Mouse (Mus musculus) thymus, adult 2 months (tissue): Measurements from ENCODE around the gene Tmem223. TPM values are rescaled to one million over a fixed set of nuclear protein-coding genes. Genes with fewer than 3 reads are reported as not detected.

Experiments used
- DNase-seq: peaks from one replicate; pipeline ENCODE4 v3.0.0; 2021
- H3K27ac ChIP-seq: fragments of 200-500 bp; 2 replicates; pipeline ENCODE4 v1.5.1; 2012; ENCODE audit warnings: low read length, control low read depth; ENCODE audit not compliant: control insufficient read depth, insufficient read depth
- H3K27me3 ChIP-seq: fragments of 200-500 bp; 2 replicates; pipeline ENCODE4 v1.6.1; 2012; ENCODE audit warnings: mild to moderate bottlenecking, low read length, moderate library complexity, mixed read lengths; ENCODE audit not compliant: control insufficient read depth, insufficient read depth
- H3K36me3 ChIP-seq: fragments of 200-500 bp; 2 replicates; pipeline ENCODE4 v1.6.1; 2012; ENCODE audit warnings: mild to moderate bottlenecking, low read length, moderate library complexity; ENCODE audit not compliant: control insufficient read depth, insufficient read depth
- H3K4me1 ChIP-seq: fragments of 200-500 bp; replicated peaks from 2 replicates; pipeline ENCODE4 v1.6.1; 2012; ENCODE audit warnings: low read length; ENCODE audit not compliant: control insufficient read depth, insufficient read depth
- H3K4me3 ChIP-seq: fragments of 200-500 bp; 2 replicates; pipeline ENCODE4 v1.5.1; 2012; ENCODE audit warnings: mild to moderate bottlenecking, low read length, control low read depth, moderate library complexity; ENCODE audit not compliant: control insufficient read depth, insufficient read depth
- CTCF ChIP-seq: fragments of 200-500 bp; IDR thresholded peaks from 2 replicates; pipeline ENCODE4 v1.5.1; 2012; ENCODE audit warnings: mild to moderate bottlenecking, control low read depth, low read length, moderate library complexity, borderline replicate concordance; ENCODE audit not compliant: control insufficient read depth, poor library complexity, insufficient read depth; ENCODE audit errors: extremely low read depth
- POLR2A ChIP-seq: fragments of 200-500 bp; IDR thresholded peaks from 2 replicates; pipeline ENCODE4 v1.6.1; 2012; ENCODE audit warnings: mild to moderate bottlenecking, low read length, control low read depth, moderate library complexity; ENCODE audit not compliant: control insufficient read depth, poor library complexity, insufficient read depth; ENCODE audit errors: extremely low read depth
- WGBS: fragments of 180-500 bp; shearing (Covaris S2); methylation state at CpG from one replicate; pipeline ENCODE4 v1.1.7; 2018; 5-methylcytosine and 5-hydroxymethylcytosine counted together
- polyA plus RNA-seq: library from polyadenylated mRNA; depleted of rRNA; stranded (reverse); fragments of >200 nt; gene quantifications from 2 replicates; pipeline ENCODE4 v1.2.3, GENCODE M21; 2012; rRNA removed

Gene Tmem223
- polyA plus RNA-seq, 1 experiment: 363 TPM

DNA sequence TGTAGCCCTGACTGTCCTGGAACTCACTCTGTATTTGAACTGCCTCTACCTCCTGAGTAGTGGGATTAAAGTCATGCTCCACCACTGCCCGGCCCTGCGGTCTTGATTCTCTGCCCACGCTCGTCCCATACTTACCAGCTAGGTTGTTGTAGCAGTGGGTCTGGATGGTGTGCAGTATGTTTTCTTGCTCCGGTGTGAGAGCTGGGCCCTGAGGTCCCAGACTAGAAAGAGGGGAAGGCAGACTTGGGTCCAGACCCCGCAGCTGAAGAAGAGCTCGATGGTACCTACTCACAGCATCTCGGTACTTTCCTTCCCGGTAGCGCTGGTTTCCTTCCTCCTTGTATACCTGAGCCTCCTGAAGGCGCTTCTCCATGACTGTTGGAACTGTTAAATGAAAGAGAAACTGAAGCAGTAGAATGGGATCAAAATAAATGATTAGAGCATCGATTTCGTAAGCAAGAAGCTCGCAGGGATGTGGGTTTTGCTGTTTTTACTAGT is 47.6 kb downstream of the Tmem223 start:
- Histone ChIP-seq H3K4me3 (peak overlapping the region; percentile 56), H3K4me1 (peaks cover 9% of the 10 kb centered on the region), H3K27me3 (no peaks in the 10 kb centered on the region), H3K27ac (peak overlapping the region; percentile 48), H3K36me3 (peaks cover 16% of the 10 kb centered on the region)
- TF ChIP-seq POLR2A: no peak
- 0 out of 2 replicates have a peak, but pooled peaks have one; percentile 17 for TF ChIP-seq CTCF
- no peak for DNase-seq
- WGBS: 6% methylated on average over 14 of the region's 14 CpGs

DNA sequence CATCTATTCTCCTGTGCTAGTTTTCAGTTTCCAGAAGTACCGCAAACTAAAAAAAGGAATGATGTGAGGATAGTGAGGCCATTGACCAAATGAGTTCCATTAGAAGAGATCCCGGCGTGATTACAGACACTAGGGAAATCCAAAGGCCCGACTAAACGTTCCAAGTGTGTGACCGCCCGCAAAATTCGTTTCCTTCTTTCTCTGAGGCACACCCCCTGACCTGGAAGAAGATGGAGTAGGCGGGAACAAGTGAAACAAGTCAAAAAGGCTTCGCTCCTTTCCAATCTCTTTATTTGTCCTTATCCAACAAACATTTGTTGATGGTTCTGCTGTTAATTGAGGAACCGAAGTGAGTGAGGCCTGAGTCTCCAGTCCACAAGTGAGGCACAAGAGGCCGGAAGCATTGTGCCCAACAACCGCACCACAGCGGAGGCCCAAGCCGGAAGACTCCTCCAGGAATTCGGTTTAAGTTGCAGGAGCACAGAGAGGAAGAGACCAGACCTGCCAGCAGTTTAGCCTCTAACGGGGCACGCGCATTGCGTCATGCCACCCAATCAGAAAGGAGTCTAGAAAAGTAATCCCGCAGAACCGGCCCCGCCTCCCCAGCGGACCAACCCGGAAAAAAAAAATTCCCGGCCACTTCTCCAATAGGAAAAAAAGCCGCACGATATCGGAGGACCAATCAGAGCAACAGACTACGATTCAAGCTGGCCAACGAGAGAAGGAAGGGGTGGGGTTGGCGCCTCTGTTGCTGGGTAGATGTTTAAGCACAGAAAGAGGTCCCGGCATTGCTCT is 48.2 kb downstream of the Tmem223 start, which contains the start of gene Ttc9c:
Gene Ttc9c (minus strand): TSS at position 533 of the 795 bp plus-strand sequence.
- H3K36me3 ChIP-seq: peaks cover 19% of the 10 kb centered on the region
- WGBS: under 1% methylated on average over 33 of the region's 33 CpGs

DNA sequence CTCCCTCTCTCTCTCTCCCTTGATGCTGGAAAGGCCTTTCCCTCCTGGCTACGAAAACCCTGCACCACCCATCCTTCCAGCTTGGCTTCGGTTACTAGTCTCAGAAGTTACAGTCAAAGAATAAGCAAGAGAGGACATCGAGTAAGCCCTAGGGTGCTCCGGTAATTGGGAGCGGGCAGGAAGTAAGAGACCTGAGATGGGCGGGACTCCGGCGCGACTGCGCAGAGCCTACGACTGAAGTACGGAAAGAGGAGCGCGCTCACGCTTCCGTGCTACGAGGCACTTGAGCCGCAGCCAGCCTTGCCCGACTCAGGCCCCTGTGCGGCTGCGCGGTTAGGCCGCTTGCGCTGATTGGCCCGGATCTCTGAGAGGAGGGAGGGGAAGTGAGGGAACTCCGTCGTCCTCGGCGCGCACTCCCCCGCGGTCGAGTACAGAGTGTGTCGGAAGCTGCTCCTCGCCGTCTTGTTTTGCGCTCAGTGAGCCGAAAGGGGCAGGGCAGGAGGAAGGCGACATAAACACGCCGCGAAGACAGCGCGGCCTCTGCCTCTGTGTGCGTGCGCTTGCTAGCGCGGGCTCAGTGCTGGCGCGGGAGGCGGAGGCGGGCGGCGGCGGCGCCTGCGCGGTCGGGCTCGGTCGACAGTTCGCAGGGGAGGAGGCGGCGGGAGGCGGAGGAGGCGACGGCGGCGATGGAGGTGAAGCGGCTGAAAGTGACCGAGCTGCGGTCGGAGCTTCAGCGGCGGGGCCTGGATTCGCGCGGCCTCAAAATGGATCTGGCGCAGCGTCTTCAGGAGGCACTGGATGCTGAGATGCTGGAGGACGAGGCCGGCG is 49.0 kb downstream of the Tmem223 start, which contains the start of gene Hnrnpul2:
Gene Hnrnpul2 (plus strand): TSS at position 415 of the 828 bp plus-strand sequence.
- Histone ChIP-seq H3K4me1 (peaks cover 9% of the 10 kb centered on the region), H3K27ac (peak within 1 kb of the TSS; percentile 91), H3K27me3 (no peaks in the 10 kb centered on the region), H3K4me3 (peak within 1 kb of the TSS; percentile 62), H3K36me3 (peaks cover 19% of the 10 kb centered on the region)
- under 1% methylated on average over 83 of the region's 83 CpGs for WGBS
- peak; percentile 98 for DNase-seq
- TF ChIP-seq POLR2A (peak; percentile 94), CTCF (0 out of 2 replicates have a peak, but pooled peaks have one; percentile 46)

More for the DNA sequence above, 48.2 kb downstream of the Tmem223 start, which contains the start of gene Ttc9c:
- H3K4me1 ChIP-seq: peaks cover 9% of the 10 kb centered on the region
- H3K27ac ChIP-seq: peak within 1 kb of the TSS; percentile 91
- no peaks in the 10 kb centered on the region for H3K27me3 ChIP-seq
- peak; percentile 92 for DNase-seq
- TF ChIP-seq CTCF (no peak), POLR2A (peak; percentile 73)
- peak within 1 kb of the TSS; percentile 62 for H3K4me3 ChIP-seq

DNA sequence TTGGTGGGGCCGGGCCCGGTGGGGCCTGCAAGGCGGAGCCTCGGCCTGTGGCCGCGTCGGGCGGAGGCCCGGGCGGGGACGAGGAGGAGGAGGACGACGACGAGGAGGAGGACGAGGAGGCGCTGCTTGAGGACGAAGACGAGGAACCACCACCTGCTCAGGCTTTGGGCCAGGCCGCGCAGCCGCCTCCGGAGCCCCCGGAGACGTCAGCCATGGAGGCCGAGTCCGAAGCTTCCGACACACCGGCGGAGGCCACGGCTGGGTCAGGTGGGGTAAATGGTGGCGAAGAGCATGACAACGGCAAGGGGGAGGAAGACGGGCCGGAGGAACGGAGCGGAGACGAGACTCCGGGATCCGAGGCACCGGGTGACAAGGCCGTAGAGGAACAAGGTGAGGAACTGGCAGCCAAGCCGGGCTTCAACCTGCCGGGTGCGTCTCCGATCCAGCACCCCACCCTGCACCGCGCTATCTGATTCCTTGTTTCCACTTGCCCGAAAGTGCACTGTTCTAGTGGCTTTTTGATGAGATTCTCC is 49.7 kb downstream of the Tmem223 start:
- under 1% methylated on average over 48 of the region's 48 CpGs for WGBS
- H3K36me3 ChIP-seq: peaks cover 26% of the 10 kb centered on the region
- TF ChIP-seq CTCF: no peak
- no peak for TF ChIP-seq POLR2A

DNA sequence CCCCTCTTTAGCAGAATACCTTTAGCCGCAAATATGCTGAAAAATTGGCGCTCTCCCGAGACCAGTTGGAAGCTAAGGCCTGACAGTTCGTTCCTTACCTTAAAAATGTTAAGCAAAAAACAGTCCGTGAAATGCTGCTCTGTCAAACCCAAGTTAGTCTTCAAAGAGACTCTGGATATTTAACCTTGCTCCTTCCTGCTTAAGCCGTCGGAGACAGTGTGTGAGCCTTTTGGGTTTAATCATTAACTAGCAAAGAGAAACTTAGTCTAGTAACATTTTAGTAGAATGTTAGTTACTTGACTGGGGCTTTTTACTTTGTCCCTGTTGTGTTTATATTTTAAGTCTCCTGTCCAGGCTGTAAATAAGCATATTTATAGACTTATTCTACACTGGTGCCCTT is 50.4 kb downstream of the Tmem223 start:
- no peak for TF ChIP-seq CTCF
- under 1% methylated on average over 7 of the region's 7 CpGs for WGBS
- peak overlapping the region; percentile 62 for H3K4me3 ChIP-seq

More for the DNA sequence above, 49.7 kb downstream of the Tmem223 start:
- no peak for DNase-seq
- Histone ChIP-seq H3K4me3 (peak overlapping the region; percentile 62), H3K27ac (peak overlapping the region; percentile 78), H3K27me3 (no peaks in the 10 kb centered on the region), H3K4me1 (peaks cover 9% of the 10 kb centered on the region)

More for the DNA sequence above, 50.4 kb downstream of the Tmem223 start:
- peaks cover 32% of the 10 kb centered on the region for H3K36me3 ChIP-seq
- H3K27me3 ChIP-seq: no peaks in the 10 kb centered on the region
- H3K4me1 ChIP-seq: peaks cover 9% of the 10 kb centered on the region
- no peak overlapping the region; the same call in 1 of the 2 replicates for H3K27ac ChIP-seq
- DNase-seq: no peak

Other genes with a start within 250 kb of the Tmem223 start
- 0.10 and 0.38 TPM in 2 replicates for gene Slc22a8, start 179.7 kb upstream of the Tmem223 start, polyA plus RNA-seq
- gene Slc22a6, start 153.0 kb upstream of the Tmem223 start, polyA plus RNA-seq: 0.16 TPM in 1 of 2 replicates, not detected in the other
- 0.01 and 0.05 TPM in 2 replicates for gene Chrm1, start 107.2 kb upstream of the Tmem223 start, polyA plus RNA-seq
- 154 and 165 TPM in 2 replicates for gene Slc3a2, start 47.6 kb upstream of the Tmem223 start, polyA plus RNA-seq
- gene Wdr74, start 35.2 kb upstream of the Tmem223 start, polyA plus RNA-seq: 49.2 and 54.7 TPM in 2 replicates
- gene 1700092M07Rik, start 30.3 kb upstream of the Tmem223 start, polyA plus RNA-seq: not detected in 2 replicates
- 128 and 137 TPM in 2 replicates for gene Stx5a, start 29.6 kb upstream of the Tmem223 start, polyA plus RNA-seq
- 170 and 191 TPM in 2 replicates for gene Nxf1, start 13.9 kb upstream of the Tmem223 start, polyA plus RNA-seq
- 168 and 197 TPM in 2 replicates for gene Tmem179b, start 3.5 kb downstream of the Tmem223 start, polyA plus RNA-seq
- 24.9 and 28.7 TPM in 2 replicates for gene Taf6l, start 15.4 kb downstream of the Tmem223 start, polyA plus RNA-seq
- gene Polr2g, start 27.6 kb downstream of the Tmem223 start, polyA plus RNA-seq: 77.0 and 77.1 TPM in 2 replicates
- 3.0 and 3.2 TPM in 2 replicates for gene Zbtb3, start 31.6 kb downstream of the Tmem223 start, polyA plus RNA-seq
- gene Ttc9c, start 48.3 kb downstream of the Tmem223 start, polyA plus RNA-seq: 36.1 and 37.5 TPM in 2 replicates
- gene Hnrnpul2, start 49.0 kb downstream of the Tmem223 start, polyA plus RNA-seq: 29.3 and 34.3 TPM in 2 replicates
- gene AC129217.1, start 58.8 kb downstream of the Tmem223 start, polyA plus RNA-seq: 1.5 and 1.6 TPM in 2 replicates
- 136 and 153 TPM in 2 replicates for gene Bscl2, start 66.5 kb downstream of the Tmem223 start, polyA plus RNA-seq
- gene Gng3, start 68.2 kb downstream of the Tmem223 start, polyA plus RNA-seq: 0.15 TPM in 1 of 2 replicates, not detected in the other
- 1.2 and 1.3 TPM in 2 replicates for gene Lrrn4cl, start 79.8 kb downstream of the Tmem223 start, polyA plus RNA-seq
- gene Ubxn1, start 100.5 kb downstream of the Tmem223 start, polyA plus RNA-seq: 108 and 119 TPM in 2 replicates
- gene Uqcc3, start 109.9 kb downstream of the Tmem223 start, polyA plus RNA-seq: 38.7 and 39.2 TPM in 2 replicates
- gene Lbhd1, start 112.7 kb downstream of the Tmem223 start, polyA plus RNA-seq: 2.4 and 3.0 TPM in 2 replicates
- not detected in 2 replicates for gene Gm49403, start 112.9 kb downstream of the Tmem223 start, polyA plus RNA-seq
- 15.3 and 19.1 TPM in 2 replicates for gene 1810009A15Rik, start 117.9 kb downstream of the Tmem223 start, polyA plus RNA-seq
- not detected in 2 replicates for gene Gm49416, start 117.9 kb downstream of the Tmem223 start, polyA plus RNA-seq
- gene Ints5, start 122.0 kb downstream of the Tmem223 start, polyA plus RNA-seq: 51.9 and 56.0 TPM in 2 replicates
- 203 and 219 TPM in 2 replicates for gene Ganab, start 127.1 kb downstream of the Tmem223 start, polyA plus RNA-seq
- gene B3gat3, start 149.4 kb downstream of the Tmem223 start, polyA plus RNA-seq: 102 and 106 TPM in 2 replicates
- gene Rom1, start 158.4 kb downstream of the Tmem223 start, polyA plus RNA-seq: 11.9 and 13.5 TPM in 2 replicates
- gene Eml3, start 158.6 kb downstream of the Tmem223 start, polyA plus RNA-seq: 72.3 and 73.1 TPM in 2 replicates
- gene Mta2, start 170.9 kb downstream of the Tmem223 start, polyA plus RNA-seq: 79.6 and 92.0 TPM in 2 replicates
- gene Tut1, start 182.9 kb downstream of the Tmem223 start, polyA plus RNA-seq: 39.4 and 42.0 TPM in 2 replicates
- gene Eef1g, start 196.0 kb downstream of the Tmem223 start, polyA plus RNA-seq: 251 and 292 TPM in 2 replicates
- 6.0 and 7.9 TPM in 2 replicates for gene Ahnak, start 218.3 kb downstream of the Tmem223 start, polyA plus RNA-seq